Mouse (Mus musculus): ENCODE results near the gene Kcnc2.

Kcnc2 gene

DNA sequence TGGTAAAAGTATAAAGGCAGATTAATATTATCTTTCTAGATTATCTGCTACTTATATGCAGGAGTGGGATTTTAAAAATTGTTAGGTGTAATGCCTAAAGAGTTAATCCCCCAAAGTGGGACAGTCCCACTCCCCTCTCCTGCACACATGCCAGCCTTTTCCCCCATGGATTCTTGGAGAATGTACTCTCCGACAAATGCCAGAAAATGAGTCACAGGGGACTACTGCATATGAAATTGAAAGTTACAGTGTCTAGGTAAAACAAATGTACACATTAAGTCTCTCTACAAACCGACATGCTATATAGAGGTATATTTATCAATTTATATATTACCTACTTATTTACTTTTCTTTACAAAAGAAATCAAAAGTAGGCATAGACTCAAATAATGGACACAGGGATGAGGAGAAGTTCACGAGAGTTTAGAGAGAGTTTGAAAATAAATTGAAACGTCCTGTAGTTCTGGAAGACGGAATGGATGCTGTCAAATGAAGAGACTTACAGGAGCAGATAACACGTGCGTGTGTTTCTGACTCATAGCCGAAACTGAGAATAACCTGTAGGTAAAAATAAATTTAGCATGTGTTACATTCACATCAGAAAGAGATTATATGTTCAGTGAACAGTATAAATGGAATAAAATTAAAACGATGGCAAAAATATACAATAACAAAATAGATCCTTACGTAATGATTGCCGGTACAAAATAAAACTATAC is 213.6 kb downstream of the Kcnc2 start:
- no peak for TF ChIP-seq GATA4 (IDR thresholded peaks at IDR 0.05; ENCODE audit: insufficient replicate concordance, low read length)

DNA sequence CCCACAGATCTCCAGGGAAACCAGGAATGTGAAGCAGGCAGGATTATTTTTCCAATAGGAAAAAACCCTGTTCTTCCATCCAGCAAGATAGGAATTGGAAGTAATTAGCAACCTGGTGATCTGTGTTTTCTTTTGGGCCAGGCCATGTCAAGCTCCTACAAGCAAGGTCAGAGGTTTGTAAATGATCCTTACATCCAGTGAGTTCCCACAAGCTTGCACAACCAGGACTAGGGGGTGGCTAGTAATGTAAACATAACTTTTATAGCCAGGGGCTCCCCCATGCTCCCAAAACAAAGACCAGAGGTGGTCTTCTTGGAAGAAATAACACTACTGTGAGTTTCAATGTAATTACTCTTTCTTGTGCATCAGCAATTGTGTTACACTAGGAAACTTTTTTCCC is 214.9 kb downstream of the Kcnc2 start:
- no peak for TF ChIP-seq GATA4 (IDR thresholded peaks at IDR 0.05; ENCODE audit: insufficient replicate concordance, low read length)

DNA sequence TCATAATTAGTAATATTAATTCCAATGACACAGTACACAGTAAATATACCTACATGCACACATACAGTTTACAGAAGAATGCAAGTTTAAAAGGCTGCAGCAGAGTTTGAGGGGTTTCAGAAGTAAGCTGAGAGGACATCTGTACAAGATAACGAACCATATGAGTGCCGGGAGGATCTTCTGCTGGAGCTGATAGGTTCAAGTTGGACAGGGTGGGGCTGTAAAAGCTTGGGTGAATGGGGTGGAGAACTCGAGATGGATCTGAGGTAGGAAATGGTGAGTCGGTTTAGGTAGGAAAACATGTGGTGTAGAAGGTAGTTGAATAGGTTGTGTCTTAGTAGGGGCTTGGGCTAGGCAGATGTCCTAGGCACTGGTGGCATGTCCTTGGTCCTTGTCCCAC is 217.8 kb downstream of the Kcnc2 start:
- no peak for TF ChIP-seq GATA4 (IDR thresholded peaks at IDR 0.05; ENCODE audit: insufficient replicate concordance, low read length)

Measured in liver, adult (tissue).